Comparison of ENCODE assay signal across 8 mouse cellular contexts in genomic region chr4:56801907-56802668, GRCm38 (mm10). TPM values are rescaled to one million over a fixed set of nuclear protein-coding genes. Genes with fewer than 3 reads are reported as not detected.
DNase-seq lines count a peak whose midpoint lies in the region; ATAC-seq and TF ChIP-seq lines count a peak whose summit lies in the region.

Elp1 (minus strand) TSS chr4:56802331.
Fam206a (plus strand) TSS chr4:56802345.

- H3K4me1 ChIP-seq in G1E (ENCODE audit: insufficient read depth, low read depth, low read length) = peaks cover 23% of the 10 kb centered on the region
- peaks cover 22% of the 10 kb centered on the region for H3K4me1 ChIP-seq in forebrain, postnatal 0 days (ENCODE audit: insufficient read depth)
- peaks cover 21% of the 10 kb centered on the region for H3K4me1 ChIP-seq in lung, embryonic 15.5 days

- H3K27me3 ChIP-seq in G1E (ENCODE audit: insufficient read depth, low read length) = no peaks in the 10 kb centered on the region
- H3K27me3 ChIP-seq in forebrain, postnatal 0 days (ENCODE audit: insufficient read depth, low read length) = no peaks in the 10 kb centered on the region
- no peaks in the 10 kb centered on the region for H3K27me3 ChIP-seq in lung, embryonic 15.5 days

- no peak for TF ChIP-seq CTCF in G1E (IDR thresholded peaks at IDR 0.05; ENCODE audit: low read depth, low read length)
- TF ChIP-seq CTCF in forebrain, postnatal 0 days (IDR thresholded peaks at IDR 0.05; ENCODE audit: low read depth) = 0 out of 2 replicates have a peak, but pooled peaks have one; percentile 1

- H3K9ac ChIP-seq in forebrain, postnatal 0 days = peak within 1 kb of the TSS; percentile 85
- H3K9ac ChIP-seq in lung, embryonic 15.5 days = peak within 1 kb of the TSS; percentile 87

- peaks cover 70% of the 10 kb centered on the region for H3K36me3 ChIP-seq in G1E (replicated peaks)
- H3K36me3 ChIP-seq in forebrain, postnatal 0 days (ENCODE audit: insufficient read depth) = peaks cover 40% of the 10 kb centered on the region
- peaks cover 43% of the 10 kb centered on the region for H3K36me3 ChIP-seq in lung, embryonic 15.5 days

- peak within 1 kb of the TSS; percentile 97 for H3K4me3 ChIP-seq in G1E (ENCODE audit: low read depth, low read length)
- peak within 1 kb of the TSS; percentile 88 for H3K4me3 ChIP-seq in forebrain, postnatal 0 days (ENCODE audit: low read depth, low read length)
- peak within 1 kb of the TSS; percentile 91 for H3K4me3 ChIP-seq in lung, embryonic 15.5 days

- under 1% methylated on average over 72 of the region's 72 CpGs for WGBS in forebrain, postnatal 0 days
- under 1% methylated on average over 72 of the region's 72 CpGs for WGBS in lung, embryonic 15.5 days

- DNase-seq in G1E (ENCODE audit: low spot score) = peak; percentile 91
- DNase-seq in cerebellum, adult 18-20 months = peak; percentile 92 to 99
- peak; percentile 98 for DNase-seq in forebrain, postnatal 0 days
- peak; percentile 96 for DNase-seq in heart, postnatal 4 days
- DNase-seq in layer of hippocampus, adult 8-10 months (ENCODE audit: low spot score in 2 of 2) = peak; percentile 89 to 96
- peak; percentile 81 for DNase-seq in ovary, adult 18-20 months (ENCODE audit: low spot score)
- DNase-seq in thymus, postnatal 0 days (ENCODE audit: low spot score) = peak; percentile 93

- ATAC-seq in G1E (ENCODE audit: extremely low read depth, insufficient number of reproducible peaks, low FRiP score, poor library complexity, severe bottlenecking) = peak; percentile 80
- ATAC-seq in forebrain, postnatal 0 days = peak; percentile 97
- ATAC-seq in lung, embryonic 15.5 days (ENCODE audit: borderline replicate concordance, extremely low read depth, low FRiP score, low TSS enrichment) = peak; percentile 97

- no peaks in the 10 kb centered on the region for H3K9me3 ChIP-seq in G1E (replicated peaks)
- H3K9me3 ChIP-seq in forebrain, postnatal 0 days (ENCODE audit: low read length) = no peaks in the 10 kb centered on the region
- no peaks in the 10 kb centered on the region for H3K9me3 ChIP-seq in lung, embryonic 15.5 days

- H3K4me2 ChIP-seq in forebrain, postnatal 0 days (ENCODE audit: low read depth) = peak within 1 kb of the TSS; percentile 54
- peak within 1 kb of the TSS; percentile 93 for H3K4me2 ChIP-seq in lung, embryonic 15.5 days

- peak within 1 kb of the TSS; percentile 85 for H3K27ac ChIP-seq in forebrain, postnatal 0 days (ENCODE audit: low read depth, low read length)
- peak within 1 kb of the TSS; percentile 73 for H3K27ac ChIP-seq in lung, embryonic 15.5 days

RNA-seq across cellular contexts. Expression of gene Elp1, which starts in this region (rescaled TPM):
- 35.1 and 52.5 TPM in 2 replicates for total RNA-seq in G1E (2014; fragmentation: Nextera tagmentation)
- 43.5 and 44.4 TPM in 2 replicates for total RNA-seq in G1E (2017)
- 3.8 and 4.0 TPM in 2 replicates for polyA plus RNA-seq in G1E (2012)
- total RNA-seq in forebrain, postnatal 0 days (2014; rRNA removed) = 89.2 and 98.1 TPM in 2 replicates
- polyA plus RNA-seq in forebrain, postnatal 0 days (2015; fragmentation: Nextera tagmentation; extraction: Ambion mirVana) = 38.2 and 44.8 TPM in 2 replicates
- 10 to 100 TPM; 31.1 to 33.2 TPM for total RNA-seq in heart, postnatal 4 days (2021)
- total RNA-seq in layer of hippocampus, adult 8-10 months (2022) = 10 to 100 TPM; 57.1 to 81.6 (median 66.7) TPM
- 34.9 and 39.2 TPM in 2 replicates for polyA plus RNA-seq in lung, embryonic 15.5 days (2015; fragmentation: Nextera tagmentation; extraction: Ambion mirVana)
- 22.7 and 24.3 TPM in 2 replicates for polyA plus RNA-seq in thymus, postnatal 0 days (2015; fragmentation: Nextera tagmentation; extraction: Ambion mirVana)

RNA-seq across cellular contexts. Expression of gene Fam206a, which starts in this region (rescaled TPM):
- total RNA-seq in G1E (2014; fragmentation: Nextera tagmentation) = 50.6 and 64.6 TPM in 2 replicates
- total RNA-seq in G1E (2017) = 7.7 and 8.1 TPM in 2 replicates
- polyA plus RNA-seq in G1E (2012) = 7.7 TPM in 2 replicates
- total RNA-seq in forebrain, postnatal 0 days (2014; rRNA removed) = 10.0 and 12.3 TPM in 2 replicates
- 8.0 and 11.1 TPM in 2 replicates for polyA plus RNA-seq in forebrain, postnatal 0 days (2015; fragmentation: Nextera tagmentation; extraction: Ambion mirVana)
- total RNA-seq in heart, postnatal 4 days (2021) = 1 to 10 TPM; 5.3 to 5.6 TPM
- total RNA-seq in layer of hippocampus, adult 8-10 months (2022) = 10 to 100 TPM; 12.6 to 20.5 (median 17.6) TPM
- polyA plus RNA-seq in lung, embryonic 15.5 days (2015; fragmentation: Nextera tagmentation; extraction: Ambion mirVana) = 15.0 and 15.6 TPM in 2 replicates
- 9.7 and 12.2 TPM in 2 replicates for polyA plus RNA-seq in thymus, postnatal 0 days (2015; fragmentation: Nextera tagmentation; extraction: Ambion mirVana)

Comparison
In these comparisons a context has a peak if more than half of its experiments do, and no peak if none do; other contexts are left out.
1. Peak in every context shown above with its lines: DNase-seq, ATAC-seq, H3K4me3 ChIP-seq and H3K27ac ChIP-seq.